Mouse (Mus musculus) gonadal fat pad, adult 2 months (tissue): ENCODE measurements at regions not wholly inside any gene's neighbourhood (a gene's known extent, or its start where the extent isn't known, plus 50 kb on each side); places are given as distances from the start of the nearest gene placed in this dataset.
"Not testable (repeated sequence)": the region's sequence is repeated elsewhere in the genome, so short reads cannot be mapped to it uniquely, and the experiment has no call there.

Experiments
- DNase-seq: peaks from one replicate; pipeline ENCODE4 v3.0.0-alpha.2; 2012; ENCODE audit warnings: low read depth

GRCm38 (mm10) chr13:107831221-107831681 is 213.0 kb upstream of the Smim15 start:
- peak; percentile 51 for DNase-seq

- no peak for DNase-seq
Observed at GRCm38 (mm10) chr13:107830281-107830680, 214.0 kb upstream of the Smim15 start.

- DNase-seq = no peak
Observed at GRCm38 (mm10) chr13:107829861-107830260, 214.4 kb upstream of the Smim15 start.

GRCm38 (mm10) chr13:107825636-107826035 is 218.6 kb upstream of the Smim15 start:
- no peak for DNase-seq

- no peak for DNase-seq
Observed at GRCm38 (mm10) chr13:107823342-107823741, 220.9 kb upstream of the Smim15 start.

- DNase-seq = no peak
Observed at GRCm38 (mm10) chr13:107822198-107822597, 222.0 kb upstream of the Smim15 start.

- DNase-seq = no peak
Observed at GRCm38 (mm10) chr13:107813562-107814161, 230.6 kb upstream of the Smim15 start.

GRCm38 (mm10) chr13:107812014-107812413 is 232.2 kb upstream of the Smim15 start:
- DNase-seq = no peak

GRCm38 (mm10) chr13:107810802-107811192 is 233.4 kb upstream of the Smim15 start:
- no peak for DNase-seq

GRCm38 (mm10) chr13:107810060-107810801 is 234.0 kb upstream of the Smim15 start:
- DNase-seq = no peak

- DNase-seq = no peak
Observed at GRCm38 (mm10) chr13:107808961-107809360, 235.3 kb upstream of the Smim15 start.

- no peak for DNase-seq
Observed at GRCm38 (mm10) chr13:107804418-107804817, 239.8 kb upstream of the Smim15 start.

- DNase-seq = peak; percentile 8
Observed at GRCm38 (mm10) chr13:107799199-107799945, 244.9 kb upstream of the Smim15 start.

- peak; percentile 6 for DNase-seq
Observed at GRCm38 (mm10) chr13:107798144-107798543, 246.1 kb upstream of the Smim15 start.

GRCm38 (mm10) chr13:107795516-107795915 is 248.7 kb upstream of the Smim15 start:
- no peak for DNase-seq

- no peak for DNase-seq
Observed at GRCm38 (mm10) chr13:107791770-107792169, 252.5 kb upstream of the Smim15 start.

- no peak for DNase-seq
Observed at GRCm38 (mm10) chr13:107784971-107785370, 259.3 kb upstream of the Smim15 start.

- DNase-seq = no peak
Observed at GRCm38 (mm10) chr13:107781741-107782140, 262.5 kb upstream of the Smim15 start.

- DNase-seq = no peak
Observed at GRCm38 (mm10) chr13:107781221-107781620, 263.0 kb upstream of the Smim15 start.

- DNase-seq = no peak
Observed at GRCm38 (mm10) chr13:107779591-107779990, 264.7 kb upstream of the Smim15 start.

GRCm38 (mm10) chr13:107774499-107774898 is 269.7 kb upstream of the Smim15 start:
- DNase-seq = not testable (repeated sequence)

GRCm38 (mm10) chr13:107767262-107767624 is 277.0 kb upstream of the Smim15 start:
- DNase-seq = no peak
